Mouse (Mus musculus) limb, embryonic 12.5 days (tissue): ENCODE data around the gene Cox15. TPM values are rescaled to one million over a fixed set of nuclear protein-coding genes. Genes with fewer than 3 reads are reported as not detected.

Experiments
- ATAC-seq: fragments of 200-750 bp; cut with Nextera tagmentation; 2 replicates; pipeline ENCODE4 v1.8.0; 2017; ENCODE audit warnings: low read depth, moderate TSS enrichment; ENCODE audit not compliant: insufficient number of reproducible peaks, insufficient read depth, low FRiP score, low TSS enrichment
- H3K27ac ChIP-seq: fragments of 300-500 bp; sonication (generic); 2 replicates; pipeline ENCODE4 v1.5.1; 2016; ENCODE audit warnings: mild to moderate bottlenecking, moderate library complexity
- H3K27me3 ChIP-seq: fragments of 300-500 bp; sonication (generic); 2 replicates; pipeline ENCODE4 v1.6.1; 2016; ENCODE audit warnings: mild to moderate bottlenecking, moderate library complexity
- H3K36me3 ChIP-seq: fragments of 300-500 bp; sonication (generic); 2 replicates; pipeline ENCODE4 v1.6.1; 2016; ENCODE audit warnings: mild to moderate bottlenecking, moderate library complexity
- H3K4me1 ChIP-seq: fragments of 300-500 bp; sonication (generic); replicated peaks from 2 replicates; pipeline ENCODE4 v1.6.1; 2016
- H3K4me2 ChIP-seq: fragments of 300-500 bp; sonication (generic); 2 replicates; pipeline ENCODE4 v1.6.1; 2016; ENCODE audit warnings: mild to moderate bottlenecking, moderate library complexity
- H3K4me3 ChIP-seq: fragments of 300-500 bp; sonication (generic); replicated peaks from 2 replicates; pipeline ENCODE4 v1.5.1; 2016; ENCODE audit warnings: mild to moderate bottlenecking
- H3K9ac ChIP-seq: fragments of 300-500 bp; sonication (generic); replicated peaks from 2 replicates; pipeline ENCODE4 v1.6.1; 2016; ENCODE audit warnings: mild to moderate bottlenecking, moderate library complexity
- H3K9me3 ChIP-seq: fragments of 300-500 bp; sonication (generic); 2 replicates; pipeline ENCODE4 v1.6.1; 2016; ENCODE audit warnings: mild to moderate bottlenecking, moderate library complexity
- WGBS: fragments of 180-500 bp; shearing (Covaris S2); methylation state at CpG from one replicate; pipeline ENCODE4 v1.1.7; 2016; 5-methylcytosine and 5-hydroxymethylcytosine counted together
- polyA plus RNA-seq: library from polyadenylated mRNA; unstranded; fragments of >200 nt; fragmentation: Nextera tagmentation; extraction: Ambion mirVana; gene quantifications from 2 replicates; pipeline ENCODE4 v1.2.1, GENCODE M21; 2016

The Cox15 gene
- 15.1 and 15.2 TPM in 2 replicates for polyA plus RNA-seq

DNA sequence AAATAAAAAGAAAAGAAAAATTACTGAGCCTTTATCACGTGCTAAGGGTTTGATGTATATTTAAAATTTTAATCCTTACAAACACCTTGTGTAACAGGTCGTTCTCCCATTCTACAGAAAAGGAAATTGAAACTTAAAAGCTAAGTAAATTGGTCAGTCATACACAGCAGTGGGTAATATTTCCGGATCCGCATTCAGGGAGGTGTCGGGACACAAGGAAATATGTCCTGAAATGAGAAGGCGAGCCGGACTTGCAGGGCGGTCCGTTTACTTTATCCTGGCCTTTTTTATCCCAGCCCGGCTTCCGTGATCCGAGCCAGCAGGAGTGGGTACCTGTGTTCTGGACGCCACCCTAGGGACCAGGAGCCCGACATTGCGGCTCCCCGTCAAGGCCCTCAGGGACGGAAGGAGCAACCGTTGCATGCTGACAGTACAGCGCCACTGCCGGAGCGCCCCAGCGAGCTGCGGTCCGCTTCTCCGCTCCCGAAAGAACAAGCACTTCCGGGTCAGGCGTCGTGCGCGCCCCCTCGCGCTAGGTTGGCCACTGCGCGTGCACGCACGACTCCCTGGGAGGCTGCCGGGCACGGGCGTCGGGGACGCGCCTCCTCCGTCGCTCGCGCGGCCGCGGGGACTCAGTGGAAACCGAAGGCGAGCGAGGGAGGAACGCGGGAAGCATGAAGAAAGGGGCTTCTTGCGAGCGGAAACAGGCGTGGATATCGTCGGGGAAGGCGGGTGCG lies at the start of gene Cox15, which contains the start of gene Cutc:
TSS of gene Cox15 (minus strand) at position 512 of the 737 bp plus-strand sequence.
TSS of gene Cutc (plus strand) at position 508 of the 737 bp plus-strand sequence.
- Histone ChIP-seq H3K4me1 (peaks cover 4% of the 10 kb centered on the region; the same call in 1 of the 2 replicates), H3K27ac (peak within 1 kb of the TSS; percentile 96), H3K36me3 (peaks cover 30% of the 10 kb centered on the region), H3K4me3 (peak within 1 kb of the TSS; percentile 65), H3K4me2 (peak within 1 kb of the TSS; percentile 56), H3K9me3 (no peaks in the 10 kb centered on the region), H3K27me3 (no peaks in the 10 kb centered on the region), H3K9ac (peak within 1 kb of the TSS; percentile 75)
- WGBS = under 1% methylated on average over 62 of the region's 62 CpGs
- ATAC-seq = peak; percentile 85

- Histone ChIP-seq H3K27ac (no peak overlapping the region), H3K4me1 (no peaks in the 10 kb centered on the region), H3K27me3 (no peaks in the 10 kb centered on the region), H3K9me3 (no peaks in the 10 kb centered on the region), H3K4me2 (no peak overlapping the region), H3K9ac (no peak overlapping the region), H3K36me3 (no peaks in the 10 kb centered on the region), H3K4me3 (no peak overlapping the region)
- WGBS = 83% methylated on average over 9 of the region's 9 CpGs
- ATAC-seq = no peak
These were observed 48.7 kb upstream of the Cox15 start for GRCm38 (mm10) chr19:43801427-43802051.

- Histone ChIP-seq H3K9me3 (no peaks in the 10 kb centered on the region), H3K27ac (no peak overlapping the region), H3K4me3 (no peak overlapping the region), H3K4me1 (no peaks in the 10 kb centered on the region), H3K27me3 (no peaks in the 10 kb centered on the region), H3K4me2 (no peak overlapping the region), H3K9ac (no peak overlapping the region), H3K36me3 (no peaks in the 10 kb centered on the region)
- WGBS = 80% methylated on average over 5 of the region's 5 CpGs
- no peak for ATAC-seq
These were observed 44.4 kb upstream of the Cox15 start for GRCm38 (mm10) chr19:43797216-43797615.

DNA sequence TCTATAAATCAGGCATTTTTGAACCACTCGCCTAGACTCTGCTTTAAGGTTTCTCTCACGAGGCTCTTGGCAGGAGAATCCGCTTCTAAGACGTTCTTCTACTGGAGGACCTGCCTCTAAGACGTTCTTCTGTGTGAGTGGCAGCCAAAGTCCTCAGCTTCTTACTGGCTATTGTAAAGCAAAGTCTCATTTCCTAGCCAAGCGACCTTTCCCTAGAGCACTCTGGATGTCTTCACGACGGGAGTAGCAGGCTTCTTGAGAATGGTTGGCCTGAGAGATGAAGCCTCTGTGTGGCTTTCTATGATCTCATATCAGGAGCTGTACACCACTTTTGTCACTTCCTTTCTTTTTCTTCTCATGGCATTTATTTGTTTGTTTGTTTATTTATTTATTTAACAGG lies 42.7 kb upstream of the Cox15 start:
- WGBS = 82% methylated on average over 8 of the region's 8 CpGs
- H3K4me3 ChIP-seq = no peak overlapping the region
- H3K9ac ChIP-seq = no peak overlapping the region
- H3K4me1 ChIP-seq = no peaks in the 10 kb centered on the region
- H3K36me3 ChIP-seq = no peaks in the 10 kb centered on the region
- H3K4me2 ChIP-seq = no peak overlapping the region
- no peak for ATAC-seq
- no peak overlapping the region for H3K27ac ChIP-seq
- H3K9me3 ChIP-seq = no peaks in the 10 kb centered on the region
- H3K27me3 ChIP-seq = no peaks in the 10 kb centered on the region

GRCm38 (mm10) chr19:43793951-43794350 lies 41.2 kb upstream of the Cox15 start:
- Histone ChIP-seq H3K27ac (no peak overlapping the region), H3K27me3 (no peaks in the 10 kb centered on the region)

GRCm38 (mm10) chr19:43792537-43792936 lies 39.7 kb upstream of the Cox15 start:
- H3K9ac ChIP-seq = no peak overlapping the region
- no peak overlapping the region for H3K4me2 ChIP-seq
- H3K4me3 ChIP-seq = no peak overlapping the region
- H3K36me3 ChIP-seq = no peaks in the 10 kb centered on the region
- 92% methylated on average over 4 of the region's 4 CpGs for WGBS
- no peaks in the 10 kb centered on the region for H3K27me3 ChIP-seq
- H3K4me1 ChIP-seq = no peaks in the 10 kb centered on the region
- no peaks in the 10 kb centered on the region for H3K9me3 ChIP-seq
- no peak overlapping the region for H3K27ac ChIP-seq
- ATAC-seq = no peak

More at GRCm38 (mm10) chr19:43793951-43794350, 41.2 kb upstream of the Cox15 start:
- H3K36me3 ChIP-seq = no peaks in the 10 kb centered on the region
- WGBS = 86% methylated on average over 1 of the region's 1 CpGs
- H3K4me2 ChIP-seq = no peak overlapping the region
- no peak overlapping the region for H3K9ac ChIP-seq
- H3K9me3 ChIP-seq = no peaks in the 10 kb centered on the region
- no peak for ATAC-seq
- no peak overlapping the region for H3K4me3 ChIP-seq
- no peaks in the 10 kb centered on the region for H3K4me1 ChIP-seq

DNA sequence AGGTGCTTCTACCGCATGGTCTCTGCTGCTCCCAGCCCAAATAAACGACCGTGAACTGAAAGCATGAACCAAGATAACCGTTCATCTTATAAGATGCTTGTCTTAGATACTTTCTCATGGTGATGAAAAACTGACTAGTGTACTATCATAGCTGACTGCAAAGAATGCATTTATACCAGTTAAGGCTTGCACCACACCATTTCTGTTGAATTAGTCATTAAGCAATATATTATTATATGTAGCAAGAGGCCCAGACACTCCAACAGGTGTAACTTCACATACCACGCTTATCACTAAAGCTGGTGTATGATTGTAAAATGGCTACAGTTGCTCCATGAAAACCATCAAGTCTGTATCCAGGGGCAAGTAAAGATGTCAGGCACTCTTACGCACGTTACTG lies 37.0 kb upstream of the Cox15 start:
- no peak overlapping the region for H3K4me2 ChIP-seq
- no peaks in the 10 kb centered on the region for H3K4me1 ChIP-seq
- H3K27ac ChIP-seq = no peak overlapping the region
- H3K27me3 ChIP-seq = no peaks in the 10 kb centered on the region
- H3K36me3 ChIP-seq = no peaks in the 10 kb centered on the region
- ATAC-seq = no peak
- H3K4me3 ChIP-seq = no peak overlapping the region
- H3K9ac ChIP-seq = no peak overlapping the region
- WGBS = 89% methylated on average over 7 of the region's 7 CpGs
- H3K9me3 ChIP-seq = no peaks in the 10 kb centered on the region

DNA sequence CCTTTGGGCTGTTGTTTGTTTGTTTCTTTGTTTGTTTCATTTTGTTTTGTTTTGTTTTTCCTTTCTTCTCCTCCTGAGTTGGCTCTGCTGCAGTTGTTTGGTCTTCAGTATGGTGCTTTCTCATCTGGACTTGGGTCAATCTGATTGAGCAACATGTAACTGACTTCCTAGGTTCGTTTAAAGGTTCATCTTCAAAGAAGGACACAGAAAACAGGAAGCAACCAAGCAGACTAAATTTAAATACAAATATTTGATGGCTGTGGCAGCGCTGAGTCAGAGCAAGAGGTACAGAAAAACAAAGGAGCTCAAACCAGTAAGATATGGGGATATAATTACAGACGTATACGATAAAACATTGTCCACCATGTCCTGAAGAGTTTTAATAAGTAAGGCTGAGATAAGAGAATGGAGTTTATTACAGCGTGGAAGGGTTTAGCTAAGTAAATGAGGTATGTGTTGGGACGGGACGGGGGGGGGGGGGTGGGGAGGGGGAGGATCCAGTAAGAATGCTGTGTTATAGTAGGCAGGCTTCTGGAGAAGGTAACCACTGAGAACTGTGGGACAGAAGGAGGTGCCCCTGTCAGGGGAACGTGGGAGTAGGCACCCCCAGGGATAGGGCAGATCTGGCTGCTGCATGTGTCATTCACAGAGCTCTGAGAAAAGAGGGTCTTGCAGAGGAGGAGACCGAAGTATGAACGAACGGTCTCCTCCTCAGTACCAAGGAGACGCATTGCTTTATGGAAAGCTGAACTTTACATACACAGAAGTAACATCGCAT lies 33.6 kb upstream of the Cox15 start:
- Histone ChIP-seq H3K4me1 (no peaks in the 10 kb centered on the region), H3K9ac (no peak overlapping the region), H3K27ac (no peak overlapping the region), H3K4me2 (no peak overlapping the region), H3K36me3 (no peaks in the 10 kb centered on the region), H3K9me3 (no peaks in the 10 kb centered on the region), H3K4me3 (no peak overlapping the region), H3K27me3 (no peaks in the 10 kb centered on the region)
- ATAC-seq = no peak
- WGBS = 80% methylated on average over 13 of the region's 13 CpGs

DNA sequence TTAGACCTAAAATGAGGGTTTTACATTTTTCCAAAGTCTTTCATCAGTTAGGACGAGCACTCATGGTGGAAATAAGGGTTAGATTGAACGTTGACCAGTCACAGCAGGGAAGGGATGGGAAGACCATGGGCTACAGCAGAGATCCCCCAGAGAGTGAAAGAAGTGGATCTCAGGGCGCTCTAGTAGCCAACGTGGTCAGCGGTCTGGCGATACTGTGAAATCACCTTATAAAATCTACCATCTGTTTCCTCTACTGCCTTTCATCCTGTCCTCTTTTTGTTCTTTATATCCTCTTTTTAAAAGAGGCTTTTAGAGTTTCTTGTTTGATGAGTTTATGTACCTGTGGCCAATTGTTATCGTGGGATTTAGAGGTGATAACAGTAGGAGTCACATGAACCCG lies 32.0 kb upstream of the Cox15 start:
- no peaks in the 10 kb centered on the region for H3K9me3 ChIP-seq
- no peaks in the 10 kb centered on the region for H3K4me1 ChIP-seq
- no peak for ATAC-seq
- H3K4me3 ChIP-seq = no peak overlapping the region
- no peak overlapping the region for H3K27ac ChIP-seq
- H3K36me3 ChIP-seq = no peaks in the 10 kb centered on the region
- no peaks in the 10 kb centered on the region for H3K27me3 ChIP-seq
- H3K9ac ChIP-seq = no peak overlapping the region
- WGBS = 59% methylated on average over 8 of the region's 8 CpGs
- no peak overlapping the region for H3K4me2 ChIP-seq

DNA sequence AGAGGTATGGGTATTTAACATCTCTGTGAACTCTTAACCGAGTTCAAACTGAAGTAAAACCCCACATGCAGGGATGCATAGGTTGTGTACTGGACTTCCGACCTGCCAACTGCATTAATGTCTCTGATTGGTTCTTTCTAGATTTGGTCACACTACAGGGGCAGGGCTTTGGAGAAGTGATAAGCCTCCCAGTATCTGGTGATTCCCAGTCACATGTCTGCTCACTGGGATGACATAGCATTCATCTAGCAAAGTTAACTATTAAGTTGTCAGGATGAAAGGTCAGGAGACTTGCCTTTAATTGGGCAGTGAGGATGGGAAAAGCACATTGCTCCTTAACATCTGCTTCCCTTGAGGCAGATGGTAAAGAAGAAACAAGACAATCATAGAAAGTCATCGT lies 29.2 kb upstream of the Cox15 start, which contains the start of gene Abcc2:
TSS of gene Abcc2 (plus strand) at position 213 of the 400 bp plus-strand sequence.
- 81% methylated on average over 3 of the region's 3 CpGs for WGBS
- no peak for ATAC-seq

GRCm38 (mm10) chr19:43780391-43780790 lies 27.6 kb upstream of the Cox15 start:
- Histone ChIP-seq H3K4me2 (no peak overlapping the region), H3K9ac (no peak overlapping the region), H3K27ac (no peak overlapping the region), H3K4me3 (no peak overlapping the region), H3K36me3 (no peaks in the 10 kb centered on the region), H3K27me3 (no peaks in the 10 kb centered on the region), H3K4me1 (no peaks in the 10 kb centered on the region), H3K9me3 (no peaks in the 10 kb centered on the region)
- 82% methylated on average over 5 of the region's 5 CpGs for WGBS
- no peak for ATAC-seq

More for the DNA sequence above, 29.2 kb upstream of the Cox15 start, which contains the start of gene Abcc2:
- no peak within 1 kb of the TSS for H3K9ac ChIP-seq
- no peak within 1 kb of the TSS for H3K4me3 ChIP-seq
- H3K4me1 ChIP-seq = no peaks in the 10 kb centered on the region
- H3K27me3 ChIP-seq = no peaks in the 10 kb centered on the region
- H3K9me3 ChIP-seq = no peaks in the 10 kb centered on the region
- no peak within 1 kb of the TSS for H3K27ac ChIP-seq
- no peak within 1 kb of the TSS for H3K4me2 ChIP-seq
- H3K36me3 ChIP-seq = no peaks in the 10 kb centered on the region
